Mouse (Mus musculus) frontal cortex, postnatal 10 days (tissue): ENCODE measurements around the gene Nos3.

Experiments used
- DNase-seq, 2 experiments: peaks; one replicate each; pipeline ENCODE4 v3.0.0; 2022; ENCODE audit warnings: low spot score in 2 of 2, mixed read lengths in 1 of 2

Gene Nos3

GRCm38 (mm10) chr5:24364508-24364907, at the start of gene Nos3:
Gene Nos3 (plus strand): TSS chr5:24364810.
- DNase-seq, result no peak

GRCm38 (mm10) chr5:24319776-24320466, 44.7 kb upstream of the Nos3 start:
- no peak for DNase-seq

- DNase-seq, result no peak
Observed at GRCm38 (mm10) chr5:24320467-24320813, 44.2 kb upstream of the Nos3 start.

DNA sequence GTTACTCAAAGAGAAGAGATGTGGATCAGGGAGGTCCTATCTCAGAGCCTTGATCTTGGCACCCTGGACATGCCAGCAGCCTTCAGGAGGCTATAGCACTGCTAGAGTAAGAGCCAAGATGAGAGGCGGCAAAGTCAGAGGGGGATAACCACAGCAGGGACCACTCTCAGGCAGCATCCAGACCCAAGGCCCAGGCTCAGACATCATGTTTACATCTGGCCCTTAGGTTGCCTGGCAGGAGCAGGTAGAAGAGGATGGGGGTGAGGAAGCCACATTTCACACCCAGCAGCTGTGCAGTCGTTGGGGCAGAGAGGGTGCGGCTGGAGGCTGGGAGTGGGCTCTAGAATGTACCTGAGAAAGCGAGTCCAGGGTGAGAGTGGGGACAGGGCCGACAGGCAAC, 43.7 kb upstream of the Nos3 start:
- no peak for DNase-seq

DNA sequence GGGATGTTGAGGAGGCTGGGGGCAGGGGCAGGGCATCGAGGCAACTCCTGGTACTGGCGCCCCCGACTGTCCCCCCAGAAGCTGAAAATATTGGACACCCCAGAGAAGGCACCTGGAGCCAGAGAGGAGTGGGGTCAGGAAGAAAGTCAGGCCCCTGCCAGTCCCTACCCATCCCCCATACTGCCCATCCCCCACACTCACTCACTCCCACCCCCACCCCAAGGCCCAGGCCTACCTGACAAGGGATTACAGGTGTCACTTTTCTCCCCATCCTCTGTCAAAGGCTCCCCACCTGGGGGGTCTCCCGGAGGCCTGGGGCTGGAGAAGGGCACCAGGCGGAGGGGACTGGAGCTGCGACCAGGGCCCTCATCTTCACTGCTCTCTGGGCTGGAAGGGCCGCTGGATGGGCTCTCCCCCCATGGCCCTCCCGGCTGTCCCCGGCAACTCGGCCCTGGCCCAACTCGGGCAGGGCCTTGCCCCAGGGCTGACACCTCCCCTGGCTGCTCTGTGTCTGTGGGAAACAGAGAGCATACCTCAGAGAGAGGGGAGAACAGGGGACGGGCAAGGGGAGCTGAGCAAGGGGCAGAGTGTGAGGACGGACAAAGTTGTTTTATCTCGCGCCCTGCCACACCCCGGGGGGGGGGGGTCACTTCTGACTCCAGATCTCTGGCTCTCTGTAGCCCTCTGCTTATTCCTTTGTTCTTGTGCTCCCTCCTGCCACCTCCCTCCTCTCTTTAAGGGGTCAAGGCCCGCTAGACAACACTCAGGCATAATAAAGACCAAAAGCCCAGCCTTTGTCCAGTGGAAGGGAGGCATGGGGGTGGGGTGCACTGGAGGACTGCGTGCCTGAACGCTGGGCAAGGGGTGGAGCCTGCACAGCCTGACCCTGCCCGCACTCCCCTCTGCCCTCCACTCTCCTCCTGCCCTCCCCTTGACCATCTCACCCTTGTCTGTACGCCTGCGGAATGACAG, 42.6 kb upstream of the Nos3 start:
- no peak for DNase-seq

- no peak for DNase-seq
Observed at GRCm38 (mm10) chr5:24325251-24325650, 39.4 kb upstream of the Nos3 start.

DNA sequence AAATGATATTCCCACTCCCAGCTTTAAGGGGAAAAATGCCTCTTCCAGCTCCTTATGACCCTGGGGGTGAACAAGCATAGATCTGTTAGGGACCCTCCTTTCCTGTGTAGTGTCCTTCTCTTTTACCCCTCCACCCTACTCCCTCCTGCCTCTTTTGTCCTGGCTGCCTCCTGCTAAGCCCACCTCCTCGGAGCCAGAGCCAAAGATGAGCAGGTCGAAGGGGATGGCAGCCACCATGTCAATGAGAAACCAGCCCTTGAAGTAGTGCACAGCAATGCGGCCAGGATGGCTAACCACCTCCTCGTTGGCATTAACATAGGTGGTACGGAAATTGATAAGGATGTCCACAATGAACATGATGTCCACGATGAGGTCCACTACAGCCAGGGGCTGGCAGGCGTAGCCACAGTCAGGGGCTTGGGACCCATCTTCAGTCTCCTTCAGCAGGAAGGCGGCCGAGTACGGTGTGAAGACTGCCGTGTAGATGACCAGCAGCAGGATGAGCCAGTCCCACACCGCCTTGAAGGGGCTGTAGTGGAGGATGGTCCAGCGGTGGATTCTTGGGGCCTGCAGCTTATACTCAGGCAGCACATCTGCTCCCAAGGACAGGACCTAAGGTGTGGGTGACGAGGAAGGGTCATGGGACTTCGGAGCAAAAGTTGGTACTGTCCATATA, 38.3 kb upstream of the Nos3 start:
- DNase-seq, result no peak

DNA sequence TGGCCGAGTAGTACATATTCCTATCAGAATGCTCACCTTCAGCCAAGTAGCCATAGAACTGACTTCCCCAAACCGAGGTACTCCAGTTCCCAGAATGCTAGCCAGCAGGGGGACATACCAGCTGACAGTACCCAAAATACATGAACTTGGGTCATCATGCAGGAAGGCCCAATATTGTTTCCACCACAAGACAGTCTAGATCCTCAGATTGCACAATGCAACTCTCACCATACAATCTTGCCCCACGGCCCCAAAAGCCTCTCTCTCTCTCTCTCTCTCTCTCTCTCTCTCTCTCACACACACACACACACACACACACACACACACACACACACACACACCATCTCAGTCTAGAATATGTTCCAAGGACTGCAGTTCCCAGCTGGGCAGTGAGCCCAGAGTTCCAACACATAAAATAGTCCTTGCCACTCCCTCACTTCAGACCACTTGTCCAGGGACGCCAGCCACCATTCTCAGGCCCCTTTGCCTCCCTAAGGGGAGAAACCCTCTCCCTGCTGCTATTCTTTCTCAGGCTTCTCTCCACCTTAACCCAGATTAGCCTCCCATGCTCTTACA, 37.7 kb upstream of the Nos3 start:
- DNase-seq, result no peak

GRCm38 (mm10) chr5:24328813-24329211, 35.8 kb upstream of the Nos3 start:
- DNase-seq, result no peak

- DNase-seq, result no peak
Observed at GRCm38 (mm10) chr5:24329212-24329964, 35.2 kb upstream of the Nos3 start.

DNA sequence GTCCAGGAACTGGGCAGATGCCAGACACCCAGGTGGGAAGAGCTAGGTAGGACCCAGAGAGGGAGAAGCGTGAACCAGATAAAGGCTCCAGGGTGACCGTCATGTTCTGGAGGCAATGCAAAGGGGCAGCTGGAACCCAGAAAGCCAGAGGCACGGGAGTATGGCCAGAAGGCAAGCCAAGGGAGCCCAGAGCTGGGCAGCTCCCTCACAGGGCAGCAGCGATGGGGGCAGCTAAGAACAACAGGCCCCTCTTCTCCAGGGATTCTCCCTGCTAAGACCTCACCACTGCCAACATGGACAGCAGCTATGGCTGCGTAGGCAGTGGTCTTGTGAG, 34.7 kb upstream of the Nos3 start:
- DNase-seq, result no peak

DNA sequence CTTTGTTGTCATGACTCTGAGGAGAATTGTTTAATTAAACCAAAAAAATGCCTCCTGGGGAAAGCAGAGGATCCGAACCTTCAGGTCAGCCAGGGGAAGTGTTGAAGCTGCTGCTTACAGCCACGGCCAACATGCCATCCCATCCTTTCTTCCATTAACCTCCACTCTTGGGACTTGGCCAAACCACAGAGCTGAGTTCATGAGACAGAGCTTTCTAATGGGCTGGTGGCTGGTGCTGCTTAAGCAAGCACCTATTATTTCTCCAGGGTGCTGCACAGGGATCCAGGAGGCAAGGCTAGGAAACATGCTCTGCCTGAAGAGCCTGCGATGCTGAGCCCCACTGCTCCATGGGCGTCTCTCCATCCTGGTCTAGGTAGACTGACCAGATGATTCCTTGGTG, 32.2 kb upstream of the Nos3 start:
- DNase-seq, result no peak

DNA sequence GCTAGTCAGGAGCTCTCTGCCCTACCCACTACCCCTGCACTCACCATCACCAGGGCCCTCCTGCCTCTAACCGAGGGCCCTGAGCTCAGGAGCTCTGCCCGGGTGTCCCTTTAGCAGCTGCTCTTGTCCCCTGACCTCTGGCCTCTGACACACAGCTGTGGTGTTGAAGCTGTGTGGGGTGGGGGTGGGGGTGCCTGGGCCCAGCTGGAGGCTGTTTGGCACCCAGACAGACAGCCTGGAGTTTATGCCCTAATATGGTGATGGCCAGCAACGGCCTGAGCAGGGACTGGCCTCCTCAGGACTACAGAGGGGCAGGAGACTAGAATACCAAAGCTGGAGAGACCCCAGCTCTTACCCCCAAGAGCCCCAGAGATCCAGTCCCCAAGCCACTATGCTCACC, 29.9 kb upstream of the Nos3 start:
- DNase-seq, result no peak

- DNase-seq, result peak in 1 of 2 experiments; percentile 54
Observed at GRCm38 (mm10) chr5:24335888-24336511, 28.6 kb upstream of the Nos3 start.

DNA sequence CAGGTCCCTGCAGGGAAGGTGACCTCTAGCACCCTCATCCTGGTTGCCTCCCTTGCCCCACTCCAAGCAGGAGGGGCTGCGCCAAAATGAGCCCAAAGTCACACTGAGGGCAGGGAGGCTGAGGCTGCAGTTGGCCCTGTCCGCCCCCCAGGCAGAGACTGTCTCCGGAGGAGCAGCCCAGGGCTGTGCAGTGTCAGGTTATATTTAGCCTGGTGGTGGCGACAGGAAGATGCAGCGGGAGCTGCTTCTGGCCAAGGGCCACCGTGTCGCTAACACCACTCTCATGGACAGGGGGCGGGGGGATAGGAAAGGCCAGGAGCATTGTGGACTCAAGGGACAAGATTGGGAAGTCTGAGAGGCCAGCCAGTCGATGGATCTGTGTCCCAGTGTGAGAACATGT, 27.2 kb upstream of the Nos3 start:
- DNase-seq, result no peak

- DNase-seq, result no peak
Observed at GRCm38 (mm10) chr5:24337821-24338220, 26.8 kb upstream of the Nos3 start.

DNA sequence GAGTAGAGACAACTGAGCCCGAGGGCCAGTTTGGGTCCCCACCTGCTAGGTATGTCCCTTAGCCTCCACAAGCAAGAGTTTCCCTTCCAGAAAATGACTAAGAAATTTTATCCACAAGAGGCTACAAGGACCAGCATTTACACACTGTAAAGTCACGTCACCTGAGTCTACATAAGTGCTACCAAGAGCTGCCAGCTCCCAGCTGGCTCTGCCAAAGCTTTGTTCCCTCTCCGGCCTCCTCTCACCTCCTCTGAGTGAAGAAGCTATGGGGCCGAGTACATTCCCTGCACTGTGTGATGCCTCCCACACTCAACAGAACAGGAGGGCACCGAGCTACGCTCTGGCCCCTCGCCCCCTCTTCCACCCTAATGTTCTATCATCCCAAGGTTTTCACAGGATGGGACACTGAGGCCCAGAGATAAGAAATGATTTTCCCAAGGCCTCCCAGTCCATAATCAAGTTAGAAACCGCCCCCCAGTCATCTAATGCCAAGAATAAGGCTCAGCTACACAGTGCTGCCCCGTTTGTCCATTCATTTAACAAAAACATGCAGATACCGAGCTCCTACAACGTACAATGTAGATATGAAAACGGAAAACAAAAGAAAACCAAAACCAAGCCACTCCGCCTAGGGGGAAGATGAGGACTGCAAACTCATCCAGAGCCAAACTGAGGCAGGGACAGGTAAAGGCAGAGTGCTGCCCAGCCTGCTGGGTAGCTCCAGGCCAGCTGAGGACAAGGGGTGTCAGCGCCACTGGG, 22.2 kb upstream of the Nos3 start:
- no peak for DNase-seq

GRCm38 (mm10) chr5:24342966-24343365, 21.6 kb upstream of the Nos3 start:
- no peak for DNase-seq

- DNase-seq, result no peak
Observed at GRCm38 (mm10) chr5:24343379-24343778, 21.2 kb upstream of the Nos3 start.

GRCm38 (mm10) chr5:24343977-24344436, 20.6 kb upstream of the Nos3 start:
- DNase-seq, result no peak
